Mouse (Mus musculus) thymus, adult 2 months (tissue): Measurements from ENCODE around the gene Mcidas. TPM values are rescaled to one million over a fixed set of nuclear protein-coding genes. Genes with fewer than 3 reads are reported as not detected.
A peak's percentile ranks its signal among the peaks of the same experiment; 100 is the strongest.

ENCODE experiments used
- DNase-seq: peaks from one replicate; pipeline ENCODE4 v3.0.0; 2021
- H3K27ac ChIP-seq: fragments of 200-500 bp; 2 replicates; pipeline ENCODE4 v1.5.1; 2012; ENCODE audit warnings: low read length, control low read depth; ENCODE audit not compliant: control insufficient read depth, insufficient read depth
- H3K27me3 ChIP-seq: fragments of 200-500 bp; 2 replicates; pipeline ENCODE4 v1.6.1; 2012; ENCODE audit warnings: mild to moderate bottlenecking, low read length, moderate library complexity, mixed read lengths; ENCODE audit not compliant: control insufficient read depth, insufficient read depth
- H3K36me3 ChIP-seq: fragments of 200-500 bp; 2 replicates; pipeline ENCODE4 v1.6.1; 2012; ENCODE audit warnings: mild to moderate bottlenecking, low read length, moderate library complexity; ENCODE audit not compliant: control insufficient read depth, insufficient read depth
- H3K4me1 ChIP-seq: fragments of 200-500 bp; replicated peaks from 2 replicates; pipeline ENCODE4 v1.6.1; 2012; ENCODE audit warnings: low read length; ENCODE audit not compliant: control insufficient read depth, insufficient read depth
- H3K4me3 ChIP-seq: fragments of 200-500 bp; 2 replicates; pipeline ENCODE4 v1.5.1; 2012; ENCODE audit warnings: mild to moderate bottlenecking, low read length, control low read depth, moderate library complexity; ENCODE audit not compliant: control insufficient read depth, insufficient read depth
- CTCF ChIP-seq: fragments of 200-500 bp; IDR thresholded peaks from 2 replicates; pipeline ENCODE4 v1.5.1; 2012; ENCODE audit warnings: mild to moderate bottlenecking, control low read depth, low read length, moderate library complexity, borderline replicate concordance; ENCODE audit not compliant: control insufficient read depth, poor library complexity, insufficient read depth; ENCODE audit errors: extremely low read depth
- POLR2A ChIP-seq: fragments of 200-500 bp; IDR thresholded peaks from 2 replicates; pipeline ENCODE4 v1.6.1; 2012; ENCODE audit warnings: mild to moderate bottlenecking, low read length, control low read depth, moderate library complexity; ENCODE audit not compliant: control insufficient read depth, poor library complexity, insufficient read depth; ENCODE audit errors: extremely low read depth
- WGBS: fragments of 180-500 bp; shearing (Covaris S2); methylation state at CpG from one replicate; pipeline ENCODE4 v1.1.7; 2018; 5-methylcytosine and 5-hydroxymethylcytosine counted together
- polyA plus RNA-seq: library from polyadenylated mRNA; depleted of rRNA; stranded (reverse); fragments of >200 nt; gene quantifications from 2 replicates; pipeline ENCODE4 v1.2.3, GENCODE M21; 2012

Mcidas gene
- polyA plus RNA-seq, 1 experiment = 0.28 TPM

- no peak for TF ChIP-seq POLR2A
- WGBS = 95% methylated on average over 5 of the region's 5 CpGs
- no peak for DNase-seq
- Histone ChIP-seq H3K4me3 (no peak overlapping the region), H3K4me1 (no peaks in the 10 kb centered on the region), H3K36me3 (peaks cover 8% of the 10 kb centered on the region), H3K27me3 (no peaks in the 10 kb centered on the region), H3K27ac (no peak overlapping the region)
These were observed 26.4 kb upstream of the Mcidas start for GRCm38 (mm10) chr13:112967267-112967666.

GRCm38 (mm10) chr13:112976720-112977119 lies 16.9 kb upstream of the Mcidas start:
- Histone ChIP-seq H3K4me1 (peaks cover 5% of the 10 kb centered on the region), H3K27me3 (no peaks in the 10 kb centered on the region; the same call in 1 of the 2 replicates), H3K4me3 (peak overlapping the region; percentile 22), H3K27ac (no peak overlapping the region), H3K36me3 (no peaks in the 10 kb centered on the region)
- DNase-seq = no peak
- TF ChIP-seq POLR2A (no peak), CTCF (no peak)
- 31% methylated on average over 10 of the region's 10 CpGs for WGBS

- H3K27me3 ChIP-seq = peaks cover 28% of the 10 kb centered on the region
- WGBS = 37% methylated on average over 18 of the region's 18 CpGs
These were observed 7.8 kb upstream of the Mcidas start for GRCm38 (mm10) chr13:112985605-112986450.

GRCm38 (mm10) chr13:112986451-112986950 lies 7.1 kb upstream of the Mcidas start:
- TF ChIP-seq POLR2A (no peak), CTCF (no peak)
- Histone ChIP-seq H3K4me3 (no peak overlapping the region), H3K27ac (no peak overlapping the region), H3K27me3 (peaks cover 28% of the 10 kb centered on the region), H3K36me3 (no peaks in the 10 kb centered on the region), H3K4me1 (peaks cover 23% of the 10 kb centered on the region)
- DNase-seq = no peak
- 7% methylated on average over 17 of the region's 17 CpGs for WGBS

More at GRCm38 (mm10) chr13:112985605-112986450, 7.8 kb upstream of the Mcidas start:
- no peak for DNase-seq
- no peaks in the 10 kb centered on the region for H3K36me3 ChIP-seq
- H3K4me3 ChIP-seq = no peak overlapping the region
- H3K27ac ChIP-seq = no peak overlapping the region
- TF ChIP-seq CTCF (no peak), POLR2A (no peak)
- peaks cover 23% of the 10 kb centered on the region for H3K4me1 ChIP-seq

GRCm38 (mm10) chr13:112987532-112987943 lies 6.1 kb upstream of the Mcidas start, which contains the start of gene Ccno:
Gene Ccno (plus strand): TSS chr13:112987802.
- Histone ChIP-seq H3K27me3 (peaks cover 28% of the 10 kb centered on the region), H3K4me3 (peak within 1 kb of the TSS; percentile 47), H3K4me1 (peaks cover 23% of the 10 kb centered on the region), H3K36me3 (no peaks in the 10 kb centered on the region), H3K27ac (no peak within 1 kb of the TSS)
- peak; percentile 46; the same call in 1 of the 2 replicates for TF ChIP-seq CTCF
- peak; percentile 55; the same call in 1 of the 2 replicates for TF ChIP-seq POLR2A
- DNase-seq = peak; percentile 95
- WGBS = 0% methylated on average over 47 of the region's 47 CpGs

- under 1% methylated on average over 39 of the region's 39 CpGs for WGBS
- H3K36me3 ChIP-seq = no peaks in the 10 kb centered on the region
- no peak for DNase-seq
- peaks cover 23% of the 10 kb centered on the region for H3K4me1 ChIP-seq
- H3K4me3 ChIP-seq = peak overlapping the region; percentile 47
- H3K27me3 ChIP-seq = peaks cover 28% of the 10 kb centered on the region
- H3K27ac ChIP-seq = no peak overlapping the region
- TF ChIP-seq POLR2A (no peak), CTCF (no peak)
These were observed 5.7 kb upstream of the Mcidas start for GRCm38 (mm10) chr13:112987991-112988390.

- Histone ChIP-seq H3K4me1 (peaks cover 29% of the 10 kb centered on the region), H3K27ac (no peak overlapping the region), H3K27me3 (peaks cover 35% of the 10 kb centered on the region), H3K4me3 (peak overlapping the region; percentile 27), H3K36me3 (no peaks in the 10 kb centered on the region)
- DNase-seq = peak; percentile 10
- 4% methylated on average over 19 of the region's 19 CpGs for whole genome bisulfite sequencing
- TF ChIP-seq CTCF = no peak
- no peak for TF ChIP-seq POLR2A
These were observed 4.8 kb upstream of the Mcidas start for GRCm38 (mm10) chr13:112988866-112989265.
